Mouse (Mus musculus): ENCODE data around the gene Mthfd2l. TPM values are rescaled to one million over a fixed set of nuclear protein-coding genes. Genes with fewer than 3 reads are reported as not detected.

The Mthfd2l gene
- polyA plus RNA-seq, 1 experiment from 2014 or later, result 97.2 TPM

GRCm38 (mm10) chr5:91027164-91027563, 96.2 kb downstream of the Mthfd2l start, which contains the start of gene Epgn:
Epgn (plus strand) TSS chr5:91027464.
- Histone ChIP-seq H3K4me2 (no peak within 1 kb of the TSS), H3K4me1 (no peaks in the 10 kb centered on the region), H3K27me3 (no peaks in the 10 kb centered on the region), H3K27ac (no peak within 1 kb of the TSS), H3K4me3 (no peak within 1 kb of the TSS), H3K36me3 (ENCODE audit: poor library complexity, severe bottlenecking) (peaks cover 3% of the 10 kb centered on the region; the same call in 1 of the 2 replicates), H3K9me3 (replicated peaks) (no peaks in the 10 kb centered on the region), H3K9ac (no peak within 1 kb of the TSS)
- no peak for ATAC-seq
- 90% methylated on average over 6 of the region's 6 CpGs for WGBS

DNA sequence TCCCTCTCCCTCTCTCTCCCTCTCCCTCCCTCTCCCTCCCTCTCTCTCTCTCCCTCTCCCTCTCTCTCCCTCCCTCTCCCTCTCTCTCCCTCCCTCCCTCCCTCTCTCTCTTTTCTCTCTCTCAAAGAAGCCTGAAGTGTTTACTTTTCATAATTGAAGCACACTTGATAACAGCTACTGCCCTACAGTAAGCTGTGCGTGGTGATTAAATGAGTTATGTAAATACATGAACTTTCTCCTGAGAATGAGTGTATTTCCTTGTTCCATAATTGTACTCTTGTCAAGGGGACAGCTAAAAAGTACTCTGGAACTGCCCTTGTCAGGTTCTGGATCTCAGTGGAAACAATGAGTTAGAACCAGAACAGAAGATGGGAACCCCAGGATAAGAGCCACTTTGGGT, 96.9 kb downstream of the Mthfd2l start:
- Histone ChIP-seq H3K27me3 (no peaks in the 10 kb centered on the region), H3K27ac (no peak overlapping the region), H3K9me3 (replicated peaks) (no peaks in the 10 kb centered on the region), H3K36me3 (ENCODE audit: poor library complexity, severe bottlenecking) (peaks cover under 1% of the 10 kb centered on the region; the same call in 1 of the 2 replicates), H3K4me3 (no peak overlapping the region), H3K4me2 (no peak overlapping the region), H3K9ac (no peak overlapping the region), H3K4me1 (no peaks in the 10 kb centered on the region)
- ATAC-seq, result no peak
- WGBS, result 87% methylated on average over 1 of the region's 1 CpGs

GRCm38 (mm10) chr5:91030629-91031028, 99.7 kb downstream of the Mthfd2l start:
- Histone ChIP-seq H3K27ac (no peak overlapping the region), H3K36me3 (ENCODE audit: poor library complexity, severe bottlenecking) (no peaks in the 10 kb centered on the region), H3K4me2 (no peak overlapping the region), H3K4me3 (no peak overlapping the region), H3K9me3 (replicated peaks) (no peaks in the 10 kb centered on the region), H3K4me1 (no peaks in the 10 kb centered on the region), H3K9ac (no peak overlapping the region), H3K27me3 (no peaks in the 10 kb centered on the region)
- WGBS, result 88% methylated on average over 2 of the region's 2 CpGs
- no peak for ATAC-seq

DNA sequence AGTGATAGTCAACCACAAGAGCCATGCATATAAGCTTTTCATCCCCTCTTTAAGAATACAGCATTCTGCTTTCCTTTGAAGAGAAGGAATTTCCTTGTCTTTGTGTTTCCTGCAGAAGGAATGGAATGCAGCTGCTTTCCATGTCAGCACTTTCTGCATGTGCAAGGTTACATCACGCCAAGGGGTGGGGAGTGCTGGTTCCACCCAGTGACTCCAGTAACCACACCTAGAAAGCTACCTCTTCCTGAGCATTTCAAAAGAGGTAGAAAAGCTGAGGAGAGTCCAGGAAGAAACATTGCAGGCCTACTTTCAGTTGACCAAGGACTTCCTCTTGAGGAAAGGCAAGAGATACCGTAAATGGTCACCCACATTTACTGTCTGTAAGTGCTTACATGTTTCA, 104.4 kb downstream of the Mthfd2l start:
- H3K4me1 ChIP-seq, result no peaks in the 10 kb centered on the region
- no peak overlapping the region for H3K4me2 ChIP-seq
- no peaks in the 10 kb centered on the region for H3K9me3 ChIP-seq (replicated peaks)
- no peak overlapping the region for H3K9ac ChIP-seq
- ATAC-seq, result no peak
- H3K27ac ChIP-seq, result no peak overlapping the region
- no peaks in the 10 kb centered on the region for H3K27me3 ChIP-seq
- no peak overlapping the region for H3K4me3 ChIP-seq
- no peaks in the 10 kb centered on the region for H3K36me3 ChIP-seq (ENCODE audit: poor library complexity, severe bottlenecking)
- 89% methylated on average over 2 of the region's 2 CpGs for WGBS

DNA sequence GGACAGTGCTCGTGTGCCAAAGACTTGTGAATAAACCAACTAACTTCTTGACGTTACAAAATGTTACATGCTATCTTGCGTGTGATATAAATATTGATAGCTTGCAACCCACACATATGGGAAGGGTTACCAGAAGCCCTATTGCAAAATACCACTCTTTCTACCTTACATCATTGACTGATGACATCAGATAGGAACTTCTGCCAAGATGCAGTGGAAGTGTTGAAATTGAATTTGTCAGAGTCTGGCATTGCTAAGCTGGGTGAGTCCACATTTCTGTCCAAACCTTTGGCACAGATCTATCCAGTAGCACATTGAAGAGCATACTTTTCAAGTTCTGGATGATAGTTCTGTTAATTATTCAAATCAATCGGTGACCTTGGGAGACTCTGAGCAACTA, 105.7 kb downstream of the Mthfd2l start:
- Histone ChIP-seq H3K36me3 (ENCODE audit: poor library complexity, severe bottlenecking) (no peaks in the 10 kb centered on the region), H3K4me3 (no peak overlapping the region)
- WGBS, result 93% methylated on average over 4 of the region's 4 CpGs

GRCm38 (mm10) chr5:91037756-91038155, 106.8 kb downstream of the Mthfd2l start:
- ATAC-seq, result no peak
- no peaks in the 10 kb centered on the region for H3K36me3 ChIP-seq (ENCODE audit: poor library complexity, severe bottlenecking)
- WGBS, result 75% methylated on average over 2 of the region's 2 CpGs

More for the DNA sequence above, 105.7 kb downstream of the Mthfd2l start:
- Histone ChIP-seq H3K4me1 (no peaks in the 10 kb centered on the region), H3K27me3 (no peaks in the 10 kb centered on the region), H3K9me3 (replicated peaks) (no peaks in the 10 kb centered on the region), H3K9ac (no peak overlapping the region), H3K27ac (no peak overlapping the region), H3K4me2 (no peak overlapping the region)
- no peak for ATAC-seq

DNA sequence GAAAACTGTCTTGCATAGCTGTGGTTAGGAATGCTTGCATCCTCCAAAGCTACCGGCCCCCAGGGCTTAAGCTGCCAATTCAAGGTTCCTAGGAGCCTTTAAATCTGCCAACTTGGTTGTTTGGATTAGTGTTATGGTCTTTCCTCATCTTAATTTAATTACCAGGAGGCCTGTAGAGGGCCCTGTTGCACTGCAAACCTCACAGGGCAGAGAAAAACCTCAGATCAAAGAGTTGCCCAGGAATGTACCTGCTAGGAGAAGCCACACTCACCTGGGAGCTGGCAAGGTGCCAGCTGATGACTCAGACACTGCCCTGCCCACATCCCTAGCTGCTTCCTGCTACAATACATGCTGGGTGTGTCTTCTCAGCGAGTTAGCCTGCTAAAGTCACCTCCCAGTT, 107.6 kb downstream of the Mthfd2l start:
- H3K4me2 ChIP-seq, result no peak overlapping the region
- H3K4me1 ChIP-seq, result no peaks in the 10 kb centered on the region
- 22% methylated on average over 2 of the region's 2 CpGs for WGBS
- H3K27me3 ChIP-seq, result no peaks in the 10 kb centered on the region
- H3K27ac ChIP-seq, result no peak overlapping the region
- no peak for ATAC-seq
- no peaks in the 10 kb centered on the region for H3K9me3 ChIP-seq (replicated peaks)
- no peak overlapping the region for H3K9ac ChIP-seq
- H3K4me3 ChIP-seq, result no peak overlapping the region
- no peaks in the 10 kb centered on the region for H3K36me3 ChIP-seq (ENCODE audit: poor library complexity, severe bottlenecking)

More at GRCm38 (mm10) chr5:91037756-91038155, 106.8 kb downstream of the Mthfd2l start:
- H3K27ac ChIP-seq, result no peak overlapping the region
- no peaks in the 10 kb centered on the region for H3K9me3 ChIP-seq (replicated peaks)
- no peak overlapping the region for H3K9ac ChIP-seq
- H3K27me3 ChIP-seq, result no peaks in the 10 kb centered on the region
- no peak overlapping the region for H3K4me3 ChIP-seq
- no peaks in the 10 kb centered on the region for H3K4me1 ChIP-seq
- no peak overlapping the region for H3K4me2 ChIP-seq

- Histone ChIP-seq H3K9ac (no peak overlapping the region), H3K4me2 (no peak overlapping the region), H3K4me1 (no peaks in the 10 kb centered on the region), H3K27me3 (no peaks in the 10 kb centered on the region), H3K36me3 (ENCODE audit: poor library complexity, severe bottlenecking) (no peaks in the 10 kb centered on the region), H3K9me3 (replicated peaks) (no peaks in the 10 kb centered on the region), H3K4me3 (no peak overlapping the region), H3K27ac (no peak overlapping the region)
- 82% methylated on average over 2 of the region's 2 CpGs for WGBS
- no peak for ATAC-seq
Measured at GRCm38 (mm10) chr5:91038963-91039362, 108.0 kb downstream of the Mthfd2l start.

DNA sequence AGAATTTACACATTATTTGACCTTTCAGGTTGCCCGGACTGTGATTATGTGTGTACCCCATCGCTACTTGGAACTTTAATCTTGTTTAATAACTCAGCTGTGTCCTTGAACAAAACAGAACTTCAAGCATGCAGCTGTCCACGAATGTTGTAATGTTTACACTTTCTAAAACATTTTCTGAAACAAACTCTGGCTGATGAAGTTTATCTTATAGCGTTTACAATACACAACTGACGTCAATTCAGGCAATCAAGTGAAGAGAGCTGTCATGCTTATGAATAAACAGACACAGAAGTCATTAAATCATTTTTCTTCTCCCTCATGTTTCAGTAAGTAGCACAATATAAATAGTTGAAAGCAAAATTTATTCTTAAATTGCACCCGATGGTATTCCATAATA, 117.1 kb downstream of the Mthfd2l start:
- Histone ChIP-seq H3K36me3 (ENCODE audit: poor library complexity, severe bottlenecking) (no peaks in the 10 kb centered on the region), H3K4me2 (no peak overlapping the region), H3K27me3 (no peaks in the 10 kb centered on the region), H3K9me3 (replicated peaks) (no peaks in the 10 kb centered on the region), H3K4me3 (no peak overlapping the region), H3K27ac (no peak overlapping the region), H3K9ac (no peak overlapping the region), H3K4me1 (no peaks in the 10 kb centered on the region)
- WGBS, result 85% methylated on average over 6 of the region's 6 CpGs
- ATAC-seq, result no peak

DNA sequence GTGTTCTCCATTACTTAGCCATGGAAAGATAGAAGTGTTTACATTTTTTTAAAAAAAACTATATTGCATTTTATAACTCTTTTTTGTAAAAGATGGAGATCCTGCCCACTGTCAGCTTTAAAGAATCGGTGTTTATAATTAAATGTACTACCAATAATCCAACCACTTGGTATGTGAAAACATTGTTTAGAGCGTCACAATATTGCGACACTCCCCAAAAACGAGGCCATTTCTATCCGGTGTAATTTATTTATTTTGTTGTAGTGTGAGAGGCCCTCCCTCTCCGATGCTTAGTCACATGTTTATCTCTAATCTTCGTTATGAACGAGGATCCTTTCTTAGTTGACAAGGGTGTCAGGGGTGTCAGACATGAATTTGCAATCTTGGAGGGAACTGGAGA, 117.5 kb downstream of the Mthfd2l start:
- Histone ChIP-seq H3K4me2 (no peak overlapping the region), H3K9me3 (replicated peaks) (no peaks in the 10 kb centered on the region), H3K27ac (no peak overlapping the region), H3K27me3 (no peaks in the 10 kb centered on the region), H3K36me3 (ENCODE audit: poor library complexity, severe bottlenecking) (no peaks in the 10 kb centered on the region), H3K4me1 (no peaks in the 10 kb centered on the region), H3K4me3 (no peak overlapping the region), H3K9ac (no peak overlapping the region)
- 82% methylated on average over 8 of the region's 8 CpGs for WGBS
- no peak for ATAC-seq

Other genes starting within 250 kb of the Mthfd2l start
- 0.11 TPM in 1 of 2 replicates, not detected in the other for gene Cxcl5, start 171.8 kb upstream of the Mthfd2l start, polyA plus RNA-seq (2015; fragmentation: Nextera tagmentation; extraction: Ambion mirVana)
- gene Ppbp, start 162.6 kb upstream of the Mthfd2l start, polyA plus RNA-seq (2015; fragmentation: Nextera tagmentation; extraction: Ambion mirVana), result 3.0 and 3.3 TPM in 2 replicates
- gene Pf4, start 158.7 kb upstream of the Mthfd2l start, polyA plus RNA-seq (2015; fragmentation: Nextera tagmentation; extraction: Ambion mirVana), result 22.8 and 27.8 TPM in 2 replicates
- gene Cxcl3, start 145.0 kb upstream of the Mthfd2l start, polyA plus RNA-seq (2015; fragmentation: Nextera tagmentation; extraction: Ambion mirVana), result not detected in 2 replicates
- gene Cxcl15, start 136.6 kb upstream of the Mthfd2l start, polyA plus RNA-seq (2015; fragmentation: Nextera tagmentation; extraction: Ambion mirVana), result not detected in 2 replicates
- gene Cxcl1, start 39.9 kb upstream of the Mthfd2l start, polyA plus RNA-seq (2015; fragmentation: Nextera tagmentation; extraction: Ambion mirVana), result 0.19 TPM in 1 of 2 replicates, not detected in the other
- gene Cxcl2, start 27.2 kb upstream of the Mthfd2l start, polyA plus RNA-seq (2015; fragmentation: Nextera tagmentation; extraction: Ambion mirVana), result not detected in 2 replicates
- 0.09 and 0.23 TPM in 2 replicates for gene Epgn, start 96.3 kb downstream of the Mthfd2l start, polyA plus RNA-seq (2015; fragmentation: Nextera tagmentation; extraction: Ambion mirVana)
- not detected in 2 replicates for gene Ereg, start 143.5 kb downstream of the Mthfd2l start, polyA plus RNA-seq (2015; fragmentation: Nextera tagmentation; extraction: Ambion mirVana)
- gene Areg, start 208.5 kb downstream of the Mthfd2l start, polyA plus RNA-seq (2015; fragmentation: Nextera tagmentation; extraction: Ambion mirVana), result not detected in 2 replicates